Mouse (Mus musculus) cortical plate, adult 2 months (tissue): ENCODE measurements around the gene Palld.

Experiments
- CTCF ChIP-seq: fragments of 200-500 bp; IDR thresholded peaks from 2 replicates; pipeline ENCODE4 v1.5.1; 2011; ENCODE audit warnings: mild to moderate bottlenecking, control low read depth, low read length; ENCODE audit not compliant: insufficient read depth; ENCODE audit errors: extremely low read depth
- POLR2A ChIP-seq: fragments of 200-500 bp; IDR thresholded peaks from 2 replicates; pipeline ENCODE4 v1.6.1; 2011; ENCODE audit warnings: mild to moderate bottlenecking, low read length, control low read depth; ENCODE audit not compliant: insufficient read depth; ENCODE audit errors: extremely low read depth

DNA sequence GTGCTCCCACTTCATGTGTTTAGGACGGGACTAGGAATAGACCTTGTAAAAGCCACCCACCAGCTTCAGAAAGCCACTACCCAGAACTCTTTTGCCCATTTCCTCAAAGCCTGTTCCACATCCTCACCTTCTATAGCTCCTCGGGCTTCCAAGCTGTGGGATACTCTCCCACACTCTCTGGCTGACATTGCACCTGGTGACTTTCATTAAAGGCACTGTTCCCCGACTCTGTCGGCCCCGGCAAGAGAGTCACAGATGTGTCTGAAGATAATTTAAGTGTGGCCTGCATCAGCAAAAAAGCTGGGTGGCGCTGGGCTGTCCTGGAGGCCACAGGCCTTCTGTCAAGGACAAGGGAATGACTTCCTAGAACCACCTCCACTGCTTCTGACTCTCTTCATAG is 350.3 kb downstream of the Palld start:
- TF ChIP-seq POLR2A (no peak), CTCF (no peak)
